Mouse (Mus musculus) E14TG2a.4 (cell line): ENCODE measurements around the gene Atp2a3.

Source experiments
- CTCF ChIP-seq: conservative IDR thresholded peaks from 2 replicates; pipeline ENCODE4 v1.5.1; 2014; ENCODE audit warnings: low read length
- POU5F1 ChIP-seq: IDR thresholded peaks from 2 replicates; pipeline ENCODE4 v1.6.1; 2014; ENCODE audit warnings: low read length, borderline replicate concordance

DNA sequence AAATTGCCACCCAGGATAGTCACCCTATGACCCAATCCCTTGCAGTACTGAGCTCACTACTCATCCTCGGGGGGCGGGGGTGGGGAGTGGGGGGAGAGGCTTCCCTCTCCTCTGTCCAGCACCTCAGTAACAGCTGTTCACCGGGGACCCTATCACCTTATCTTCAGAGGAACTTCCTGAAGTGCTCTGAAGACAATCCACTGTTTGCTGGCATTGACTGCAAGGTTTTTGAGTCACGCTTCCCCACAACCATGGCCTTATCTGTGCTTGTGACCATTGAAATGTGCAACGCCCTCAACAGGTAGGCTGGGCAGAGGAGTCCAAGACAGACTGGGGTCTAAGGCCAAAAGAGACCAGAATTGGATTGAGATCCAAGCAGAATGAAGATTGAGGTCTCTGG lies 26.8 kb downstream of the Atp2a3 start:
- TF ChIP-seq CTCF (no peak), POU5F1 (no peak)
